Mouse (Mus musculus) retina, adult 2 months (tissue): ENCODE results near the gene Samd14.
"Not testable (repeated sequence)": the region's sequence is repeated elsewhere in the genome, so short reads cannot be mapped to it uniquely, and the experiment has no call there.

ENCODE experiments used
- DNase-seq: peaks from one replicate; pipeline ENCODE4 v3.0.0-alpha.2; 2012; ENCODE audit warnings: low read depth, low spot score

The Samd14 gene

GRCm38 (mm10) chr11:95009629-95010014 is at the start of gene Samd14:
Samd14 (plus strand) TSS chr11:95009879.
- DNase-seq = no peak

- DNase-seq = no peak
Observed at GRCm38 (mm10) chr11:94962534-94963101, 47.1 kb upstream of the Samd14 start.

GRCm38 (mm10) chr11:94967419-94967818 is 42.3 kb upstream of the Samd14 start, which contains the start of gene Hils1:
Hils1 (plus strand) TSS chr11:94967593.
- no peak for DNase-seq

GRCm38 (mm10) chr11:94968187-94968586 is 41.5 kb upstream of the Samd14 start:
- DNase-seq = no peak

GRCm38 (mm10) chr11:94969709-94970108 is 40.0 kb upstream of the Samd14 start:
- not testable (repeated sequence) for DNase-seq

- DNase-seq = no peak
Observed at GRCm38 (mm10) chr11:94970210-94970943, 39.3 kb upstream of the Samd14 start.

- no peak for DNase-seq
Observed at GRCm38 (mm10) chr11:94971895-94972615, 37.6 kb upstream of the Samd14 start.

GRCm38 (mm10) chr11:94972887-94973286 is 36.8 kb upstream of the Samd14 start:
- DNase-seq = no peak

GRCm38 (mm10) chr11:94973313-94973712 is 36.4 kb upstream of the Samd14 start:
- no peak for DNase-seq

- DNase-seq = no peak
Observed at GRCm38 (mm10) chr11:94974951-94975350, 34.7 kb upstream of the Samd14 start.

- no peak for DNase-seq
Observed at GRCm38 (mm10) chr11:94976199-94976598, 33.5 kb upstream of the Samd14 start, which contains the start of gene Sgca. Sgca (minus strand) TSS chr11:94976327.

- no peak for DNase-seq
Observed at GRCm38 (mm10) chr11:94978178-94978915, 31.3 kb upstream of the Samd14 start.

GRCm38 (mm10) chr11:94978947-94979346 is 30.7 kb upstream of the Samd14 start:
- DNase-seq = peak; percentile 91

GRCm38 (mm10) chr11:94979462-94980179 is 30.1 kb upstream of the Samd14 start:
- DNase-seq = no peak

- DNase-seq = no peak
Observed at GRCm38 (mm10) chr11:94985140-94985539, 24.5 kb upstream of the Samd14 start.

- no peak for DNase-seq
Observed at GRCm38 (mm10) chr11:94985822-94986221, 23.9 kb upstream of the Samd14 start.

- no peak for DNase-seq
Observed at GRCm38 (mm10) chr11:94986435-94986834, 23.2 kb upstream of the Samd14 start.

- DNase-seq = no peak
Observed at GRCm38 (mm10) chr11:94987341-94987740, 22.3 kb upstream of the Samd14 start.

- no peak for DNase-seq
Observed at GRCm38 (mm10) chr11:94987851-94988250, 21.8 kb upstream of the Samd14 start.

GRCm38 (mm10) chr11:94988780-94989561 is 20.7 kb upstream of the Samd14 start:
- DNase-seq = no peak
